Mouse (Mus musculus): ENCODE measurements around the gene Usp45.

GRCm38 (mm10) chr4:21807204-21807603, 40.2 kb downstream of the Usp45 start:
- TF ChIP-seq POLR2A (IDR thresholded peaks at IDR 0.05; ENCODE audit: extremely low read depth, insufficient read depth, low read length) (no peak), CTCF (IDR thresholded peaks at IDR 0.05; ENCODE audit: extremely low read depth, insufficient read depth, low read length) (no peak)
